Mouse (Mus musculus) lung, embryonic 14.5 days (tissue): ENCODE data around the gene Papln. TPM values are rescaled to one million over a fixed set of nuclear protein-coding genes. Genes with fewer than 3 reads are reported as not detected.

Experiments used
- ATAC-seq: fragments of 200-750 bp; cut with Nextera tagmentation; 2 replicates; pipeline ENCODE4 v1.8.0; 2017; ENCODE audit warnings: mild to moderate bottlenecking, moderate TSS enrichment, moderate library complexity; ENCODE audit not compliant: insufficient read depth
- DNase-seq: peaks from one replicate; pipeline ENCODE4 v3.0.0-alpha.2; 2015
- H3K27ac ChIP-seq: fragments of 300-500 bp; sonication (generic); 2 replicates; pipeline ENCODE4 v1.5.1; 2014; ENCODE audit warnings: low read depth, mild to moderate bottlenecking, moderate library complexity
- H3K27me3 ChIP-seq: fragments of 300-500 bp; sonication (generic); 2 replicates; pipeline ENCODE4 v1.6.1; 2014; ENCODE audit warnings: low read length, control low read depth; ENCODE audit not compliant: insufficient read depth
- H3K36me3 ChIP-seq: fragments of 300-500 bp; sonication (generic); 2 replicates; pipeline ENCODE4 v1.6.1; 2014; ENCODE audit warnings: control low read depth; ENCODE audit not compliant: insufficient read depth
- H3K4me1 ChIP-seq: fragments of 300-500 bp; sonication (generic); 2 replicates; pipeline ENCODE4 v1.6.1; 2014; ENCODE audit warnings: antibody characterized with exemption, control low read depth; ENCODE audit not compliant: insufficient read depth
- H3K4me2 ChIP-seq: fragments of 300-500 bp; sonication (generic); 2 replicates; pipeline ENCODE4 v1.6.1; 2014; ENCODE audit warnings: mild to moderate bottlenecking
- H3K4me3 ChIP-seq: fragments of 300-500 bp; sonication (generic); 2 replicates; pipeline ENCODE4 v1.5.1; 2014; ENCODE audit warnings: low read depth, low read length
- H3K9ac ChIP-seq: fragments of 300-500 bp; sonication (generic); 2 replicates; pipeline ENCODE4 v1.6.1; 2014
- H3K9me3 ChIP-seq: fragments of 300-500 bp; sonication (generic); 2 replicates; pipeline ENCODE4 v1.6.1; 2016; ENCODE audit warnings: low read depth, low read length, control low read depth
- CTCF ChIP-seq: IDR thresholded peaks from 2 replicates; pipeline ENCODE4 v1.5.1; 2016; ENCODE audit warnings: antibody characterized with exemption, low read depth
- WGBS: fragments of 180-500 bp; shearing (Covaris S2); extraction: QIAGEN DNeasy Blood & Tissue Kit; methylation state at CpG from one replicate; pipeline ENCODE4 v1.1.7; 2014; 5-methylcytosine and 5-hydroxymethylcytosine counted together
- polyA plus RNA-seq: library from polyadenylated mRNA; unstranded; fragments of >200 nt; fragmentation: Nextera tagmentation; extraction: Ambion mirVana; gene quantifications from 2 replicates; pipeline ENCODE4 v1.2.1, GENCODE M21; 2014

The Papln gene
- polyA plus RNA-seq, 1 experiment from 2014 or later = 0.67 TPM

DNA sequence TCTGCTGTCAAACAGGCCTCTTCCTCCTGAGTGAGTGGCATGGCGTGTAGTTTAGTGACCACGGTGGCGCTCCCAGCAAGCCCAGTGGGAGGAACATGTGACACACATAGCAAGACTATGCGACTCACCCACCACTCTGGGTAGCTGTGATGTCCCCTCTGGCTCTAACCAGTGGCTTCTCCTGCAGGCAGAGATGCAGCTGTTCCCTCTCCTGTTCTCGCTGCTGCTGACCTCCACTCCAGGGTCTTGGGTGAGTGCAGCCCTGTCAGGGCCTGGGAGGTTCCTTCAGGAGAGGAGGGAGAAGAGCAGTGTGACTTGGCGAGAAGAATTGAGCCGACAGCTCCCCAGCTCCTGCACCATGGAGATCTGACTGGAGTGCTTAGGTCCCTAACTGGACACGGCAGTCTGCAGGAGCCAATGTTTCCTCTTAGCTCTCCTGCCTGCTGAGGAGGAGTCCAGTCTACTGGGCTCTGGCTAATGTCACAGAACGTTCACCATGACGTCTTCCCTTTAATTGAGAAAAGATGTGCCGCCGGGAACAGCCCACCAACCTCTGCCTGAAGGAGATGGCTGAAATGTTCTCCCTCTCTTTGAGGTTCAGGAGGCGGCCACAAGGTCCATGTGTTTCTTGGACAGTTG is 2.6 kb downstream of the Papln start:
- Histone ChIP-seq H3K9ac (no peak overlapping the region), H3K27ac (no peak overlapping the region), H3K4me1 (peaks cover 29% of the 10 kb centered on the region), H3K4me2 (no peak overlapping the region), H3K9me3 (no peaks in the 10 kb centered on the region), H3K4me3 (no peak overlapping the region), H3K27me3 (no peaks in the 10 kb centered on the region), H3K36me3 (no peaks in the 10 kb centered on the region)
- WGBS = 78% methylated on average over 13 of the region's 13 CpGs
- no peak for ATAC-seq
- no peak for DNase-seq
- TF ChIP-seq CTCF = no peak

- TF ChIP-seq CTCF = no peak
- 75% methylated on average over 9 of the region's 9 CpGs for WGBS
- no peaks in the 10 kb centered on the region for H3K9me3 ChIP-seq
- ATAC-seq = no peak
- H3K9ac ChIP-seq = no peak overlapping the region
- no peak for DNase-seq
- no peak overlapping the region for H3K4me2 ChIP-seq
- no peak overlapping the region for H3K27ac ChIP-seq
- H3K4me3 ChIP-seq = no peak overlapping the region
- H3K27me3 ChIP-seq = no peaks in the 10 kb centered on the region
- peaks cover 25% of the 10 kb centered on the region for H3K4me1 ChIP-seq
- no peaks in the 10 kb centered on the region for H3K36me3 ChIP-seq
These were observed 4.4 kb downstream of the Papln start for GRCm38 (mm10) chr12:83767833-83768232.

DNA sequence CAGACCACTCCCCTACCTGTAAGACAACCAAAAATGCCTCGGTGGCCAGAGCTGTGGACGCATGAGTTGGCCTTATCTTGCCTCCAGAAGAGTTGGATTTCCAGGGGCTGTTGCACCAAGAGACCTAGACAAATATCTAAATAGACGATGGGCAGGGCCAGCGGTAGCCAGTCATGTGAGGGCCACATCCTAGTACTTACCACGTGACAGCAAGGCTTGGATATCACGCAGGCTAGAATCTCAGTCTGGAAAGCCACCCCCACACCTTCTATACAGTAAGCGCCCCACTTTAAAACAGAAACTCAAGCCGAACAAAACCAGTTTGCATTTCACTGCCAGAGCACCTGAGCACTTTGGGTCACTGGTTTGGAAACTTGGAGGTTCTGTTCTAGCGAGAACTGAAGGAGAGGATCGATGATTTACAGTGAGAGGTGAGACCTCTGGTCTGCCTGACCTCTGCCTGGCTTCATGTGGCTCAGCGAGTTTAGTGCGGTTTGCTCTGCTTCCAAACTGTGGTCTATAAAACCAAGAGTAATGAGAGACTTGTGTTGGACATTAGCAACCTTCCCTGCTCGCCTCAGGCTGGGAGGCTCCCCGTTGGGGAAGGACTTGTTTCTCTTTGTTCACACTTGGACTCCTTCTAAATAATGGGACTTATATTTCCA is 4.9 kb downstream of the Papln start:
- DNase-seq = no peak
- no peaks in the 10 kb centered on the region for H3K9me3 ChIP-seq
- H3K9ac ChIP-seq = no peak overlapping the region
- no peaks in the 10 kb centered on the region for H3K36me3 ChIP-seq
- H3K4me2 ChIP-seq = no peak overlapping the region
- no peak for ATAC-seq
- H3K4me1 ChIP-seq = peaks cover 22% of the 10 kb centered on the region
- H3K27me3 ChIP-seq = no peaks in the 10 kb centered on the region
- no peak overlapping the region for H3K4me3 ChIP-seq
- WGBS = 61% methylated on average over 14 of the region's 14 CpGs
- no peak for TF ChIP-seq CTCF
- no peak overlapping the region for H3K27ac ChIP-seq

DNA sequence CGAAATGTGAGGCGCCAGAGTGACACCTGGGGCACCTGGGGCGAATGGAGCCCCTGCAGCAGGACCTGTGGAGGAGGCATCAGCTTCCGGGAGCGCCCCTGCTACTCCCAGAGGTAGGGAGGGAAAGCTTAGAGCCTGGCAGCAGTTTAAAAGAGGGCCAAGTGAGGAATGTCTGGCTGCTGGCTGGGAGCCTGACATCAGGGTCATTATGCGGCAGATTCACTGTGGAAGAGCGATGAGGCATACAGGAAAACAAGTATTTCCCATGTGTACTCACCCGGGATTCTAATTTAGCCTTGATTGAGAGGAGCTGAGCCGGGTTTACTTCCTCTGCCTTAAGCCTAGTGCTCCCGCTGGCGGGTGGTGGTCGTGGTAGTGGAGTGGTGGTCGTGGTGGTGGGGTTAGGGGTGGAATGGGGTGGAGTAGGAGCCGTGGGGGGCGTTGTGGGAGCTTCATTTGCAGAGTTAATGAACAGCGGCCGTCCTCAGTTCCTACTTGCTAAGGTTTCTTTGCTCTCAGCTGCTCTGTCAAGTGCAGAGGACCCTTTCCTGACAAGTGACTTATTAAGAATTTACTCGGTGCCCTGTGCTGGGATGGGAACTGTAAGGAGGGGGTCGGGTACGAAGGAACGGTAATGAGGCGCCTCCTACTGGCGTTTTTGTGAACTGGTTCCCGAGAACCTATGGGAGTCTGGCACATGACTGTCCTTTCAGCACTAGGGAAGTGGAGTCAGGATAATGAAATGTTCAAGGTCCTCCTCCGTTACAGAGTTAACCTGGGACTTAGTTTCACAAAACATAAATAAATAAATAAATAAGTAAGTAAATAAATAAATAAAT is 7.2 kb downstream of the Papln start:
- Histone ChIP-seq H3K36me3 (no peaks in the 10 kb centered on the region), H3K27me3 (no peaks in the 10 kb centered on the region), H3K4me1 (peaks cover 14% of the 10 kb centered on the region), H3K9me3 (no peaks in the 10 kb centered on the region), H3K27ac (no peak overlapping the region), H3K9ac (no peak overlapping the region), H3K4me2 (peak overlapping the region; percentile 55), H3K4me3 (peak overlapping the region; percentile 4; the same call in 1 of the 2 replicates)
- WGBS = 5% methylated on average over 25 of the region's 25 CpGs
- ATAC-seq (peak; percentile 72), DNase-seq (peak; percentile 94)
- TF ChIP-seq CTCF = peak; percentile 89

DNA sequence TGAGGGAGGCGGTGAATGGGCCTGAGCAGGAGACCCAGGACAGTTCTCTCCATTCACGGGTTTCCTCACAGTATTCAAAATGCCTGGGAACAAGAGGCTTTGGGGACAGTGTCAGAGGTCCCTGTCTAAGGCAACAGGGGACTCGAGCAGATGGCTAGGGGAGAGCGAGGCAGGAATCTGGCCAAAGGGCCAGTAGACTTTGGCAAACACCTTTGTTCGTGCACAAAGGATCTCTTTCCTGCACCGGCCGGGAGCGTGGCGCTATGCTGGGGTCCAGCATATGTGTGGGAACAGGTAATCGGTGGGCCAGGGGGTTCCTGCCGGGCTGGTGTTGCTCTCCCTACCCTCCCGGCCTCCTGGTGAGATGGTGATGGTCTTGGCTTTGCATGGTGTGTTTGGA is 12.2 kb downstream of the Papln start:
- Histone ChIP-seq H3K27me3 (no peaks in the 10 kb centered on the region), H3K36me3 (no peaks in the 10 kb centered on the region), H3K27ac (no peak overlapping the region), H3K9ac (no peak overlapping the region), H3K4me2 (no peak overlapping the region), H3K4me3 (no peak overlapping the region), H3K9me3 (no peaks in the 10 kb centered on the region), H3K4me1 (peaks cover 1% of the 10 kb centered on the region)
- DNase-seq = no peak
- no peak for TF ChIP-seq CTCF
- no peak for ATAC-seq
- WGBS = 73% methylated on average over 12 of the region's 12 CpGs

- H3K27ac ChIP-seq = no peak overlapping the region
- ATAC-seq (no peak), DNase-seq (no peak)
- H3K4me3 ChIP-seq = no peak overlapping the region
- H3K4me2 ChIP-seq = no peak overlapping the region
- TF ChIP-seq CTCF = no peak
- WGBS = 85% methylated on average over 7 of the region's 7 CpGs
- H3K27me3 ChIP-seq = no peaks in the 10 kb centered on the region
- H3K36me3 ChIP-seq = no peaks in the 10 kb centered on the region
- H3K4me1 ChIP-seq = no peaks in the 10 kb centered on the region
- H3K9ac ChIP-seq = no peak overlapping the region
- H3K9me3 ChIP-seq = no peaks in the 10 kb centered on the region
These were observed 13.3 kb downstream of the Papln start for GRCm38 (mm10) chr12:83776766-83777165.

GRCm38 (mm10) chr12:83780181-83780580 is 16.7 kb downstream of the Papln start:
- no peak overlapping the region for H3K27ac ChIP-seq
- no peak overlapping the region for H3K4me3 ChIP-seq
- 84% methylated on average over 3 of the region's 3 CpGs for WGBS
- TF ChIP-seq CTCF = no peak
- no peaks in the 10 kb centered on the region for H3K36me3 ChIP-seq
- DNase-seq = no peak
- H3K27me3 ChIP-seq = no peaks in the 10 kb centered on the region
- no peak for ATAC-seq
- H3K9me3 ChIP-seq = no peaks in the 10 kb centered on the region
- H3K4me1 ChIP-seq = no peaks in the 10 kb centered on the region
- no peak overlapping the region for H3K9ac ChIP-seq
- H3K4me2 ChIP-seq = no peak overlapping the region
